Mouse (Mus musculus) megakaryocyte progenitor cell, adult 5-6 weeks (primary cell): ENCODE data around the gene Dop1b. TPM values are rescaled to one million over a fixed set of nuclear protein-coding genes. Genes with fewer than 3 reads are reported as not detected.
"Not testable (repeated sequence)": the region's sequence is repeated elsewhere in the genome, so short reads cannot be mapped to it uniquely, and the experiment has no call there.

ENCODE experiments used
- ATAC-seq: replicated peaks from 2 replicates; pipeline ENCODE4 v1.8.0; 2016; ENCODE audit warnings: mild to moderate bottlenecking, moderate TSS enrichment, inconsistent platforms; ENCODE audit not compliant: poor library complexity
- total RNA-seq, 2 experiments: library from RNA; stranded (forward) in 1 of 2; stranded (reverse) in 1 of 2; fragments of 157-497, 149-512 nt in 1 of 2; fragments of 200-1000 nt in 1 of 2; gene quantifications; 2 replicates each; pipeline versions ENCODE4 v1.2.3 to v1.2.4; 2015 to 2017

Gene Dop1b
- total RNA-seq (2015) = 8.6 and 9.7 TPM in 2 replicates
- total RNA-seq (2017) = 4.7 and 5.8 TPM in 2 replicates

DNA sequence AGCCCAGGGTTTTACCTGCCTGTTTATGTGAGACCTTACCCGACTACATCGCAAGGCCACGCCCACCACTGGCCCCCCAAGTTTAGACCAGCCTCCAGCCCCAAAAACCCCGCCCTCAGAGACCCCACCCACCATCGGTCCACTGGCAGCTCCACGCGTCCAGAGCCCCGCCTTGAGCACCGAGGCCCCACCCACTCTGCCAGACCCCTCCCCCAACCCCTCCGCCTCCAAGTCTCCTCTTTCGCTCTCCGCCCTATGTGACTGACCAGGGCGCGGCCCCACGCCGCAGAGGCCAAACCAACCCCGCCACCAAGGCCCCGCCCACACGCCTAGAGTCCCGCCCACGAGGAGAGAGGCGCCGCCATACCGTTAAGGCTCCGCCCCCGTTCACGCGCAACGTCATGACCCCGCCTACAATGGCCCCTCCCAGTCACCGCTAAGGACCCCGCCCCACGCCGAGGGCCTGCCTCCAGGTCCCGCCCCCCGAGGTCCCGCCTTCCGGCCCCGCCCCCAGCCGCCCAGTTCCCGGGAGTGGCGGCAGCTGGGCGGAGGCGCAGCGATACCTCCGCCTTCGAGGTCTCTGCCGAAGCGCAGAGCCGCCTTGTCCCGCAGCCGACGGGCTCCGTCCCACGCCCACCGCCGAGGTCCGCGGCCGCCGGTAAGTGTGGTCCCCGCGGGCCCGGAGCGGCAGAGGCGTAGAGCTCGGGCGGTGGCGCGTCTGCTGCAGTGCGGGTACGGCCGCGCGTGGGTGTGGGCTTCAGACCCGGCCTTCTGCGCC lies at the start of gene Dop1b:
Gene Dop1b, plus strand, starts transcription at position 494 of the 778 bp plus-strand sequence.
- ATAC-seq = peak; percentile 86

GRCm38 (mm10) chr16:93667976-93668375 lies 43.7 kb upstream of the Dop1b start:
- no peak for ATAC-seq

DNA sequence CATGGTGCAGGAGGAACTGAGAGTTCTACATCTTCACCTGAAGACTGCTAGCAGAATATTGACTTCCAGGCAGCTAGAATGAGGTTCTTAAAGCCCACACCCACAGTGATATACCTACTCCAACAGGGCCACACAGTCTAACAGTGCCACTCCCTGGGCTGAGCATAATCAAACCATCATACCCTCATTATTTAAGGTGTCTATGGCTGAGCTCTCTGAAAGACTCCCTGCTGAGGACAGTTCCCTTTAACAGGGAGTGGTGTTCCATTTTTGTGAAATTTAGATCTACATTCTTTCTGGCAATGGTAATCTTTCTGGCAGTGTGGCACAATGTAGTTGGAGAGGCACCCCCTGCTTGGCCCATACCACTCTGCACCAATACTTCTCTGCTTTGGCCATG lies 42.2 kb upstream of the Dop1b start:
- ATAC-seq = no peak

DNA sequence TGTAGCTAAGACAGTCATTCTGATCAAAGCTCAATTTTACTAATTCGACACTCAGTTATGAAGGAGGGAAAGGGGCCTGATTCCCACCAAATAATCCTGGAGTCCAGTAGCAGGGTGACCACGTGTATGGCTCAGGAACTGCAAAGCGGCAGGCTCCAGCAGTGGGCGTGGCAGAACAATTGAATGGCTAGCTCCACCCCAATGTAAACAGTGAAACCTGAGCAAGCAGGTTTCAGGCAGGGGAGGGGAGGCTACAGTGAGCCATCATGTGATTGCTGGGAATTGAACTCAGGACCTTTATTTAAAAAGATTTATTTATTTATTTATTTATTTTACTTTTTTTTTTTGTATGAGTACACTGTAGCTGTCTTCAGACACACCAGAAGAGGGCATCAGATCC lies 41.2 kb upstream of the Dop1b start:
- not testable (repeated sequence) for ATAC-seq

- peak; percentile 76 for ATAC-seq
Observed at GRCm38 (mm10) chr16:93671064-93671463, 40.6 kb upstream of the Dop1b start.

DNA sequence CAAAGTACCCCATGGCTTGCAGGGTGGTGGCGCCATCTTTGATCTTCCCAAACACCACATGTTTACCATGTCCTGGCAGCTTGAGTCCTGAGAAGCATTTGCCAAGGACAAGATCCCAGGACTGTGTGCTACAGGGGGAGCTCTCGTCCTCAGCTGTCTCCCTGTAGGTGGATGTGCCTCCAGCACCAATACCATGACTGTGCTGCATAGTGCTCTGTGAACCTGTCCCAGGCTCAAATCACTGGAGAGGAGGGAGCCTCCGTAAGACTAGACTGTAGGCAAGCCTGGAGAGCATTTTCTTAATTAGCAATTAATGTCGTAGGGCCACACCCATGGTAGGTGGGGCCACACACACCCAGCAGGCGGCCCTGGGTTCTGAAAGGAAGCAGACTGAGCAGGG lies 35.3 kb upstream of the Dop1b start:
- ATAC-seq = no peak

DNA sequence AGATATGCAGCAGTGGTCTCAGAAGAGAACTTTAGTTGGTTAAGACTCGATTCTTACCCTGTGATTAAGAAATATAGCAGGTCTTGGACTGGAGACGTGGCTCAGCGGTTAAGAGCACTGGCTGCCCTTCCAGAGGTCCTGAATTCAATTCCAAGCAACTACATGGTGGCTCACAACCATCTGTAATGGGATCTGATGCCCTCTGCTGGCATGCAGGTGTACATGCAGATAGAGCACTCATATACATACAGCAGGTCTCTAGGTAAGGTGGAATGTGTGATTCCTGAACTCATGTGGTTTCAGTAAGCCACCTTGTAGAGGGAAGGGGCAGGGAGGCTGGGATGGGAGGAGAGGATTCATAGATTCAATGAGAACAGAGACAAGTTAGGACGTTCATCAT lies 33.5 kb upstream of the Dop1b start:
- ATAC-seq = no peak

GRCm38 (mm10) chr16:93679165-93679564 lies 32.5 kb upstream of the Dop1b start:
- no peak for ATAC-seq

DNA sequence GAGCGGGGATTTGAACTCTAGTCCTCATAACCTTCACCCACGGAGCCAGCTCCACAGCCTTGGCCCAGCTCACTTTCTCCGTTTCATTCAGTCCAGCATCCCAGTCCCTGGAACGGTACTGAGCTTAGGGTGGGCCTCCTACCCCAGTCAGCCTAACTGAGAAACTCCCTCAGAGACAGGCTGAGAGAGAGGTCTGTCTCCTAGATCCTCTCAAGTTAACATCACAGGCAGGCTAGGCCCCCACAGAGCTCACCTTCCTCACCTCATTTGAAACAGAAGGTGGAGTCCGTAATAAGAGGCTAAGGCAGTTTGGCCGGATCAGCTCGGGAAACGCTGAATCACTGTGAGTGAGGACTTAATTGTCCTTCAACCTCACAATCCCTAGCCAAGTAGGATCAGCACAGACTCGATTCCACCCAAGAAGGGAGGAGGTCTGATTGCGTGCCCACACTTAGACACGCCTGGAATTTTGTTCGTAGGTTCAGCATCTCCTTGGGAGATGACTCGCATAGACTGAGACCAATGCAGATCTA lies 29.5 kb upstream of the Dop1b start:
- ATAC-seq = peak; percentile 6; the same call in 1 of the 2 replicates

DNA sequence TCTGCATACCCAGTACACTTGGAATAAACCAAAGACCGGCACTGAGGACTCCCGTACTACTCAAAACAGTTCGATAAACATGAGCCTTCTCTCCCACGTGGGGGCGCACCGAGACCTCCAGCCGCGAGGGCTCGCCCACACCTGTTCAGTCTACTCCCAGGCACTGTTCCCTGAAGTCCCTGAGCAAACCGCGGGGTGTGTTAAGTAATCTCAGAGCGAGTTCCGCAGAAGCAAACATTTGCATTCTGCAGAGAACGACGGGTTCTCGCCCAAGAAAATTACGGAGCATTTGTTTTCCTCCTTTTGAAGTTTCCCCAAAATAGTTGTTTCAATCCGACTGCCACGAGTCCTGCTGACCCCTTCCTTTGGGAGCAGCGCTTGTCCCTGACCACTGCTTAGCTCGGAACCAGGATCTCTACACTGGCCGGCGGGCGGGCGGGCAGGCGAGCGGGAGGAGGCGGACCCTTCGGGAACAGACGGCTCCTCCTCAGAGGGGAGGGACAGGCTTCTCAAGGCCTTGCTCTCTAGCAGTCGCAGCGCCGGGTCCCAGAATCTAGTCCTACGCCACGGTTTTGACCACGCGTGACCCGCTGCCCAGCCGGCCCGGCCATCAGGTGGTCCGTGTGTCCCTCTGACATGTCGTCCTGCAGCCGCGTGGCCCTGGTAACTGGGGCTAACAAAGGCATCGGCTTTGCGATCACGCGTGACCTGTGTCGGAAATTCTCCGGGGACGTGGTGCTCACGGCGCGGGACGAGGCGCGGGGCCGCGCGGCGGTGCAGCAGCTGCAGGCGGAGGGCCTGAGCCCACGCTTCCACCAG lies 28.8 kb upstream of the Dop1b start, which contains the start of gene Cbr3:
Gene Cbr3, plus strand, starts transcription at position 527 of the 819 bp plus-strand sequence.
- peak; percentile 77 for ATAC-seq

DNA sequence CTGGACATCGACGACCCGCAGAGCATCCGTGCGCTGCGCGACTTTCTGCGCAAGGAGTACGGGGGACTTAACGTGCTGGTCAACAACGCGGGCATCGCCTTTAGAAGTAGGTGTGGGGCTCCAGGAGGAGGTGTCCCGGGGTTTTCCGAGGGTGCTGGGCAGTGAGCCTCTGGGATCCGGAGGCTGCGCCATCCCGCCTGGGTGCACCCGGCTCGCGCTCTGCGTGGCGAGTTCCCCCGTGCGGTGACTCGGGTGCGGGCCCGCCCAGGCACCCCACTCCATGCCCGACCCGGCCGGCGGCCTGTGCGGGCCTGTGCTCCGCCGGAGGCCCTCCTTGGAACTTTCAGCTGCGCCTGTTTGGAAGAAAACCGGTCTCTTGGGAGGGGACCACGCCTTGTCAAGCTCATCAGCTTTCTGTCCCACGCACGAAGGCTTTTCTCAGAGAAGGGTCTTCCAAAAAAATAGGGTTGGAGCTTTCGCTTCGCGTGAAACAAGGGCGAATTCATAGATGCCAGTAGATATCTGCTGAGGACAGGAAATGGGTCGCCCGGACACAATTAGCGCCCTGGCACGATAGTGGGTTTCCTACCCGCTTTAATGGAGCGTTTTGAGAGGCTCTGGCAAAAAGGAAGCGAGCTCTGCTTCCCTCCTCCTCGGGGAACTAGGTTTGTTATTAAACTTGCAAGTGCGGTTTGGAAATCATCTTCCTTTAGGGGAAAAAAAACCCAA lies 28.0 kb upstream of the Dop1b start:
- ATAC-seq = no peak

DNA sequence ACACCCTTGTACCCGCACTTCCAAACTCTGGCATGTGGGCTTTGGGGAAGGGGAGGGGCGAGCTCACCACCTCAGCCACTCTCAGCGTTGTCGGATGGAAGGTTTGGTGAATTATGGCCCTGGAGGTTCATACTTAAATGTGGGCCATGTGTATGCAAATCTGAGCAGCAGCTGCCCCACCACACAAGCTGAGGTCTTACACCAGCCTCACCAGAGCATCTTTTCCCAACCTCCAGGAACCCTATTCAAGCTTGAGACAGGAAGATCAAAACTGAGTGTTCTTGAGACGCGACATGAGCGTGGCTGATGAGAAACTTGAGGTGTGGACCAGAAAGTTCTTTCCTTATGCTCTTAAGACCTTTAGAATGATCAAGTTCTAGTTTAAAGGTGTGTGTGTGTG lies 27.3 kb upstream of the Dop1b start:
- no peak for ATAC-seq

DNA sequence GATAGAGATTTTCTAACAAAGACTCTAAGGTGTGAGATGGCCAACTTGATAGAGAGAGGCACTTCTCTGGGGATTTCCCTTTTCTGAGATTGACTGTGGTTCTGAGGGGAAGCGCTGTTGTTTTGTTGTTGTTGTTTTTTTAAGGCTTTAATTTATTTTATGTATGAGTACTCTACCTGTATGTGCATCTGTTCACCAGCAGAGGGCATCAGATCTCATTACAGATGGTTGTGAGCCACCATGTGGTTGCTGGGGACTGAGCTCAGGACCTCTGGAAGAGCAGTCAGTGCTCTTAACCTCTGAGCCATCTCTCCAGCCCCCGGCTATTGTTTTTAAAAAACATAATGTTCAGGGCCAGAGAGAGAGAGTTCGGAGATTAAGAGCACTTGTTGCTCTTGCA lies 25.9 kb upstream of the Dop1b start:
- not testable (repeated sequence) for ATAC-seq

GRCm38 (mm10) chr16:93686421-93686820 lies 25.3 kb upstream of the Dop1b start:
- ATAC-seq = no peak

GRCm38 (mm10) chr16:93686945-93687344 lies 24.8 kb upstream of the Dop1b start:
- peak; percentile 38 for ATAC-seq

DNA sequence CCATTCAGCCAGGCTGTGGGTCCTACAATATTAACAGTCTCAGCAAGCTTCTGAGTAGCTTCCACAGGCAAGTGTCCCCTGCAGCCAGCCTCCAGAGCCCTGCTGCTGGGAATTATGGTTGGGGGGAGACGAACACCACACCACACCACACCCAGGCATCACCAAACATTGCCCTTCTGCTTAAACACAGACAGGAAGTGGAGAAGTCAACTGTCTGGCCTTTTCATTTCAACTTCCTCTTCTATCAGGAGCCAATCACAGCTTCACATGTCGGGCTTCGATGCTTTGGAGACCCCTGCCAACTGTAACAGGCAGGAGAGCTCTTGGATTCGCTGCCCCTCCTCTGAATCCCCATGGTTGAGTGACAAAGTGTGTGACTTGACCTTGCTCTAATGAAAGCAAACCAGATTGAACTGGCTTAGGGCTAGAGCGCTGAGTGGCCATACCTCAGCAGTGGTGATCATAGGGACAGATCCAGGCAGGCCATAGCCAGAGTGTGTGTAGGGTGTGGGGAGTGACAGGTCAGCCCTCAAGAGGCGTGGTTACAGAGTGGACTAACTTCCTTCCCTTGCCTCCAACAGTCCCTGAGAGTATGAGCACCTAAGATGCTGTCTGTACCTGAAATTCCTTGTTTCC lies 20.4 kb upstream of the Dop1b start:
- ATAC-seq = peak; percentile 64

DNA sequence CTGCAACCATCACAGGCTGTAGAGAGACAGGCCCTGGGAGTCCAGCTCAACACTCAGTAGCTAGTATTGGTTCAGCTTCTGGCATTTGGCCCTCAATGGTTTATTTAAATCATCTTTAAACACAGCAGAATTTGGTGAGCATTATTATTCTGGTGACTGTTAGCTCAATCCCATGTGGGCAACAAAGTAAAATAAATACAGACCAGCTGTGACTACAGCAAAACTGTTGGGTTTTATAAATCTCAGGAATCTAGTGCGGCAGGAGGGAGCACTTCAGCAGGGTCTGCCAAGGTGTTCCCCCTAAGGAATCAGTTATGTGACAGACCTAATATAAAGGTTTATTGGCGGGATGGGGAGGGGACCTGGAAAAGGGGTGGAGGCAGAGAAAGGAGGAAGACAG lies 19.0 kb upstream of the Dop1b start:
- ATAC-seq = no peak

DNA sequence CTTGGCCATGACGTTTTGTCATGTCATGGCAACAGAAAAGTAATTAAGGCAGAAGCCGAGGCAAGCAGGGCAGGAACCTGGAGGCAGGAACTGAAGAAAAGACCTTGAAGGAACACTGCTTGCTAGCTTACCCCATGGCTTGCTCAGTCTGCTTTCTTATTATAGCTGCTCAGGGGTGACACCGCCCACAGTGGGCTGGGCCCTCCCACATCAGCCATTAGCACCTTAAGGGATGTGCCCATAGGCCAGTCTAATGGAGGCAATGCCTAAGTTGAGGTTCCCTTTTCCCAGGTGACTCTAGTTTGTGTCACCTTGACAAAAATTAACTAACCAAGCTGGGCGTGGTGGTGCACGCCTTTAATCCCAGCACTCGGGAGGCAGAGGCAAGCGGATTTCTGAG lies 4.6 kb upstream of the Dop1b start:
- ATAC-seq = no peak

GRCm38 (mm10) chr16:93709217-93709616 lies 2.5 kb upstream of the Dop1b start:
- no peak for ATAC-seq

DNA sequence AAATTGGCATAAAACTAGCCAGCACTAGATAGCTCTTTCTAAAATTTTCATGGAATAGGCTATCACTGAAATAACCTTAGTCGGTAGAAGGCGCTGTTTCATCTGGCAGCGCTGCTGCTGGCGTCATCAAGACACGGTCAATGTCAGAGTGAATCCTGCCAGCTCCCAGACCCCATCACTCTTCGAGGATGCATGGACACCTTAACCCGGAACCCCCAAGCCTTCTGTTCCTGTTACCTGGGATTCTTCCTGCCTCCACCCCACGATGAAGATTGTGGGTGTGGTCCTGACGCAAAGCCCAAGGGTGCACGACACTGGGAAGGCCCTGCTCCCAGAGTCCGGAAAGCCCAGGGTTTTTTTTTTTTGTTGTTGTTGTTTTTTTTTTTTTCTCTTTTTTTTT lies 780 bp upstream of the Dop1b start:
- ATAC-seq = peak; percentile 52
